Mouse (Mus musculus) lung, adult 2 months (tissue): ENCODE measurements around the gene Ncam1.

Experiments
- CTCF ChIP-seq: fragments of 200-500 bp; IDR thresholded peaks from 2 replicates; pipeline ENCODE4 v1.5.1; 2011; ENCODE audit warnings: mild to moderate bottlenecking, low read length, control low read depth; ENCODE audit not compliant: insufficient read depth
- POLR2A ChIP-seq: fragments of 200-500 bp; IDR thresholded peaks from 2 replicates; pipeline ENCODE4 v1.6.1; 2011; ENCODE audit warnings: low read depth, mild to moderate bottlenecking, control low read depth, low read length, borderline replicate concordance; ENCODE audit errors: extremely low read depth

DNA sequence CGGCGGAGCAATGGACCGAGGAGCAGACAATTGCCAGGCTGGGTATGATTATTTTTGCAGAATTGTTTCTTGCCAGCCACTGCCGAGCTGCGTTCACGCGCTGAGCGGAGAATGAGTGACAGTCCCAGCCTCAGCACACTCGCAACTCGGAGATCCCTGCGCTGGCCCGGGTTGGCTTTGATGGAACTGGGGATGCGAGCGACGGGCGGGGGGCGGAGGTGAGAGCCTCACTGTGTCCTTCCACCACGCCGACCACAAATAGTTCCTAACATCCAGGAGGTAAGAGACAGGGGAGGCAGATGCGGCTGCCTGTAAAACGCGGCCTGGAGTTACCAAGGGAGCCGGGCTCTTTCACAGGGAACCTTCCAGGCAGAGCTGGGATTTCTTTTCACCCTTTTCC is at the start of gene Ncam1:
- TF ChIP-seq CTCF (no peak), POLR2A (no peak)
